Mouse (Mus musculus) embryonic facial prominence, embryonic 13.5 days (tissue): ENCODE results near the gene Gtf3c5. TPM values are rescaled to one million over a fixed set of nuclear protein-coding genes. Genes with fewer than 3 reads are reported as not detected.
A peak's percentile ranks its signal among the peaks of the same experiment; 100 is the strongest.

Experiments
- ATAC-seq: fragments of 200-750 bp; cut with Nextera tagmentation; 2 replicates; pipeline ENCODE4 v1.8.0; 2017; ENCODE audit warnings: low read depth; ENCODE audit not compliant: insufficient number of reproducible peaks, insufficient read depth, low FRiP score, low TSS enrichment
- H3K27ac ChIP-seq: fragments of 300-500 bp; sonication (generic); 2 replicates; pipeline ENCODE4 v1.5.1; 2015; ENCODE audit warnings: moderate library complexity, mild to moderate bottlenecking, inconsistent platforms
- H3K27me3 ChIP-seq: fragments of 300-500 bp; sonication (generic); 2 replicates; pipeline ENCODE4 v1.6.1; 2015; ENCODE audit warnings: mild to moderate bottlenecking, inconsistent platforms
- H3K36me3 ChIP-seq: fragments of 300-500 bp; sonication (generic); 2 replicates; pipeline ENCODE4 v1.6.1; 2015; ENCODE audit warnings: mild to moderate bottlenecking, inconsistent platforms
- H3K4me1 ChIP-seq: fragments of 300-500 bp; sonication (generic); 2 replicates; pipeline ENCODE4 v1.6.1; 2015; ENCODE audit warnings: inconsistent platforms
- H3K4me2 ChIP-seq: fragments of 300-500 bp; sonication (generic); 2 replicates; pipeline ENCODE4 v1.6.1; 2015; ENCODE audit warnings: moderate library complexity, mild to moderate bottlenecking, inconsistent platforms
- H3K4me3 ChIP-seq: fragments of 300-500 bp; sonication (generic); 2 replicates; pipeline ENCODE4 v1.5.1; 2015; ENCODE audit warnings: mild to moderate bottlenecking, inconsistent platforms
- H3K9ac ChIP-seq: fragments of 300-500 bp; sonication (generic); 2 replicates; pipeline ENCODE4 v1.6.1; 2015; ENCODE audit warnings: mild to moderate bottlenecking, inconsistent platforms
- H3K9me3 ChIP-seq: fragments of 300-500 bp; sonication (generic); 2 replicates; pipeline ENCODE4 v1.6.1; 2016; ENCODE audit warnings: inconsistent platforms
- WGBS: fragments of 180-500 bp; shearing (Covaris S2); methylation state at CpG from one replicate; pipeline ENCODE4 v1.1.7; 2015; ENCODE audit warnings: mixed read lengths; 5-methylcytosine and 5-hydroxymethylcytosine counted together
- polyA plus RNA-seq: library from polyadenylated mRNA; unstranded; fragments of >200 nt; fragmentation: Nextera tagmentation; extraction: Ambion mirVana; gene quantifications from 2 replicates; pipeline ENCODE4 v1.2.1, GENCODE M21; 2015

The Gtf3c5 gene
- polyA plus RNA-seq, 1 experiment from 2014 or later, result 51.6 TPM

DNA sequence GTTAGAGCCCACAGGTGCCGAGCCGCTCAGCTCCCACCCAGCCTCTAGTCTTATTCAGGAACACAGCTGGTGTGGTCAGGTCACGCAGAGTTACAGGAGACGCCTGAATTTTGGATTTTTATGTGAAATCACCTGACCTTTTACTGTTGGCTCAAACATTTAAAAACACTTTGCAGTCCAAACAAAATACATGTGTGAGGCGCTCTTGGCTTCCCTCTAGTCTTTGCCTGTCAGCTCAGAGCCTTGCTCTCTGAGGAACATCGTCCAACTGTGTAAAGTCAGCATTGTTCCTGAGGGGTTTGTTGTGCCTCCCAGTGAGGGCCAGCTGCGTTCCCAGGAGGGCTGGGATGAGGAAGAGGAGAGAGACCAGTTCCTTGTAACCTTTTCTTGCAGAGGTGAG is 53.2 kb downstream of the Gtf3c5 start:
- Histone ChIP-seq H3K36me3 (no peaks in the 10 kb centered on the region), H3K4me3 (no peak overlapping the region), H3K9ac (peak overlapping the region; percentile 57; the same call in 1 of the 2 replicates), H3K27me3 (no peaks in the 10 kb centered on the region), H3K4me1 (peaks cover 92% of the 10 kb centered on the region), H3K9me3 (no peaks in the 10 kb centered on the region), H3K27ac (peak overlapping the region; percentile 13; the same call in 1 of the 2 replicates), H3K4me2 (no peak overlapping the region)
- ATAC-seq, result no peak
- WGBS, result 66% methylated on average over 7 of the region's 7 CpGs

DNA sequence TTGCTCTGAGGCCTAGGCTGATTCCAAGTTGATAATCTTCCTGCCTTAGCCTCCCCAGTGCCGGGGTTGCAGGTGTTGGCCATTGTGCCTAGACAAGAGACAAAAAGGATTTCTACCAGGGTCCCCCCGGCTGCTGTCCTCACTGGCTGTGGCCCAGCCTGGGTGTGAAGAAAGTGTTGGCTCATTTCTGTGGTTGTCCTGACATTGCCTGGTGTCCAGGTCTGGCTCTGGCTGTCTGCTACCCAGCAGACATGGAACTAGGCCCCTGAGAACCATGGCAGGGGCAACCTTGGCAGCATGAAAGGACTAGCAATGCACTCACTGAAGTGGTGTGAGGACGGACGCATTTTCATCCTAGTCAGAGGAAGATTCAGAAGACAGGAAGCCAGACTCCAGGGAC is 53.7 kb downstream of the Gtf3c5 start:
- no peak for ATAC-seq
- H3K9me3 ChIP-seq, result no peaks in the 10 kb centered on the region
- 73% methylated on average over 4 of the region's 4 CpGs for WGBS
- no peaks in the 10 kb centered on the region for H3K27me3 ChIP-seq
- H3K9ac ChIP-seq, result 0 out of 2 replicates have a peak overlapping the region, but pooled peaks have one; percentile 28
- H3K4me3 ChIP-seq, result no peak overlapping the region
- H3K27ac ChIP-seq, result peak overlapping the region; percentile 13; the same call in 1 of the 2 replicates
- H3K36me3 ChIP-seq, result no peaks in the 10 kb centered on the region
- H3K4me2 ChIP-seq, result no peak overlapping the region
- H3K4me1 ChIP-seq, result peaks cover 92% of the 10 kb centered on the region

DNA sequence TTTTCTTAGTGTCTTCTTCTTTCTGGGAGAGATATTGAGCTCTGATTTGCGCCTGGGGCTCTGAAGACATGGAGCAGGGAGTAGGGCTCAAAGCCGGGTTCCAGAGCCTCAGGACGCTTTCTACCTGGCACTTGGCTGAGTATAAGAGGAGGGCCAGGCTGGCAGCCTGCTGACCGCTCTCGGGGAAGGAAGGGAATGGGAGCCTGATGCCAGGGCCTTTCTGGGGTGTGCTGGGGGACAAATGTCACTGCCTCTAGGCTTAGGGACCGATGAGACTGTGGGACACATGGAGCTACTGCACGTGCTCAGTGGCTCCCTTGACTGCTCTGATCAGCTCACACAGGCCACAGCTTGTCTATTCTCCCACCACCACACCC is 55.2 kb downstream of the Gtf3c5 start:
- H3K4me2 ChIP-seq, result no peak overlapping the region
- H3K4me3 ChIP-seq, result no peak overlapping the region
- H3K36me3 ChIP-seq, result no peaks in the 10 kb centered on the region
- H3K9ac ChIP-seq, result no peak overlapping the region
- H3K27me3 ChIP-seq, result no peaks in the 10 kb centered on the region
- no peak for ATAC-seq
- peaks cover 93% of the 10 kb centered on the region for H3K4me1 ChIP-seq
- no peaks in the 10 kb centered on the region for H3K9me3 ChIP-seq
- WGBS, result 79% methylated on average over 7 of the region's 7 CpGs
- H3K27ac ChIP-seq, result peak overlapping the region; percentile 9; the same call in 1 of the 2 replicates

DNA sequence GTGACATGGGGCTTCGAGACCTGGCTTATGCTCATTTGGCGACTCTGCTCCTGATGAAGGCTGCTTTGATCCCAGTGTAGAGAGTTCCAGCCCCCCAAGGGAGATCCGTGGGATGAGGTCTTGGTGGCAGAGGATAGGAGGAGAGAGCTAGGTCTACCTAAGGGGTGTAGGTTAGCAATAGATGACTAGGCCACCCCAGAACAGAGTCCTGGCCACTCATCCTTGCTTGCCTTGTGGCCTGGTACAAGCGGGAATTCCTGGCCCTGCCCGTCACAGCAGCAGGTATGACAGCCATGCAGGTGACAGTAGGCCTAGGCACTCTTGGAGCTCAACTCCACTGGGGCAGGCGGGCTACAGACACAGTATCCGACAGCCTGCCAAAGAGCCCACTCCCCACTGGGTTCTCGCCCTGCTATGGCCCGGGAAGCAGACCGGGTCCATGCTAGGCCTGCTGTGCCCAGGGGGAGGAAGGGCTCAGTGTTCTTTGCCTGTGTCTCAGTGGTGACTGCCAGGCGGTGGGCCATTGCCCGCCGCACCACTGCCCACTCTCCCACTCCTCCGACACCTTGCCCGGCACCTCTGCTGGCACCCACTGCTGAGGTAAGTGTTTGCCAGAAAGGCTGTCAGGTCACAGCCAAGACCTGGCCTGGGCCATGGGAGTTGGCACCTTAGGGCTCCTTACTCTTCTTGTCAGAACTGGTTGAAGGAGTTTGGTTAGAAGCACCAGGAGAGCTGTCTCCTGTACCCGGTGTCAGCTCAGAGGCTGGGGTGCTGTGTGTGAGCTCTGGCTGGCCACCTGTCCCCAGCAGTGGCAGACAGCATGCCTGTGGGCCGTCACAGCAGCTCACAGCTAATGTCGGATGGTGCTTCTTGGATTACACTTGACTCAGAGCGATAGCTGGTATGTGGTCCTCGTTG is 55.9 kb downstream of the Gtf3c5 start:
- peaks cover 93% of the 10 kb centered on the region for H3K4me1 ChIP-seq

DNA sequence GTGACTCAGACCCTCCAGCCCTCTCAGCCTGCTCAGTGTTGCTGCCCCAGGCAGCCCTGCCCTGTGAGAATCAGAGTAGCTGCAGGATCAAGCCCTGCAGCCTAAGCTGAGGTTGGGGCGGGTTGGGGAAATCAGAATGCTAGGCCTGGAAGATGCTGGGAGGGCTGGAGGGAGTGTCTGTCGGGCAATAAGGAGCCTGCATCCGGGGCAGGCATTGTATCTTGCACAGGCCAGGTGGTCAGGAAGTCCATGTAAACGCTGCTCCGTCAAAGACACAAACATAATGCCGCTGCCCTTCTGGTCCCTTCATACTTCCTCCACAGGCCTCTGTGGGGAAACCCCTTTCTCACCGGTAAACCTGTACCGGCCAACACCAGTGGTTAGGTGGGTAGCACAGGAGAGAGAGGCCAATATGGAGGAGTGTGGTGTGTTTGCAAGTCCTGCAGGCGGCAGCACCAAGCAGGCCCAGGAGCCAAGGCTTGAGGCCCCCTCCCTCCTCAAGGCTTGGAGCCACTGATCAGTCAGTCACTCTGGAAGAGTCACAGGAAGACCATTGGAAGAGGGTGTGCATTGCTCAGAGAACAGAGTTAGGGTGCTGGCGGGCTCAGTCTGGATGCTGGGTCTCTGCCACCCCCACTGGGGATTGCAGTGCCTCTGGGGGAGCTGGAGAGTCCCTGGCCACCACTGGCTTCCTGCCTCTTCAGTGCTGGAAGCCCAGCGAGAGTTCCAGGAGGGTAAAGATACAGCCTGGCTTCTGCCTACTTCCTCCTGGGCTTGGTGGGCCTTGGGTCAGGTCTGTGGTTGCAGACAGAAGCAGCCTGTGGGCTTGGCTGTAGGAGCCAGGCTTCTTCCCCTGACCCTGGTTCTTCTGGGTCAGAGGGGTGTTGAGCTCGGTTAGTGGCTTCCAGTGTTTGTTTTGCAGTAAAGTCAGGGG is 57.3 kb downstream of the Gtf3c5 start:
- Histone ChIP-seq H3K4me1 (peaks cover 89% of the 10 kb centered on the region), H3K4me2 (no peak overlapping the region), H3K4me3 (no peak overlapping the region)

More for the DNA sequence above, 55.9 kb downstream of the Gtf3c5 start:
- ATAC-seq, result no peak
- Histone ChIP-seq H3K9me3 (no peaks in the 10 kb centered on the region), H3K4me3 (no peak overlapping the region), H3K27ac (peak overlapping the region; percentile 9; the same call in 1 of the 2 replicates), H3K36me3 (0 out of 2 replicates have a peak, but pooled peaks cover under 1% of the 10 kb centered on the region), H3K27me3 (no peaks in the 10 kb centered on the region), H3K9ac (peak overlapping the region; percentile 27; the same call in 1 of the 2 replicates), H3K4me2 (no peak overlapping the region)
- 81% methylated on average over 20 of the region's 20 CpGs for WGBS

DNA sequence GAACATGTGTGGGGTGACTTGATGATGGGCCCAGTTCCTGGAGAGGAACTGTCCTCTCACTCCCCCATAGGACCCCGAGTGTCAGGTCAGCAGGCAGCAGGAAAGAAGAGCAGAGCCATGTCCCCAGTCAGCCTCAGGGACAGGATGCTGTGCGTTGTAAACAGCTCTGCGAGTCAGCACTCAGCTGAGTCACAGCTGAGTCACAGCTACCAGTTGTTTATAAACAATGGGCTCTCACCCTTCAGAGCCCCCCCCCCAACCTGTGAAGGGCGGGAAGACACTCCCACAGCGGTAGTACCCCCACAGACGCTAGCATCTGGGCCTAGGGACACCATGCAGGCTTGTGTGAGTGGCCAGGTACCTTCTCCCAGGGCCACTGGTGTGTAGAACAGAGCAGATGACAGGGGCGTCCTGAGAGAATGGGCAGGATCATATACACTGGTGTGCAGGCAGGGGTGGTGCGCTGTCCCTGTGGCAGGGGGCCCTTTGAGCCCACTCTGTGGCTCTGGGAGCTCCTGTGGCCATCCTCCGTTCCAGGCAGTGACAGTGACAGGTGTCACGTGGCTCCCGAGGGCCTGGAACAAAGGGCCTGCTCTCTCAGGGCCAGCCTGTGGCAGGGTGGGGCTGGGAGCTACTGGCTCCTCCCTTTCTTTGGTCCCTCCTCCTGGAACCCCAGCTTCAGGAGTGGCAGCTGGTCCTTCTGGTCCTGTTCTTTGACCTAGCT is 58.2 kb downstream of the Gtf3c5 start:
- peak overlapping the region; percentile 47 for H3K9ac ChIP-seq
- peaks cover 81% of the 10 kb centered on the region for H3K4me1 ChIP-seq
- WGBS, result 22% methylated on average over 11 of the region's 11 CpGs
- H3K9me3 ChIP-seq, result no peaks in the 10 kb centered on the region
- H3K36me3 ChIP-seq, result peaks cover 6% of the 10 kb centered on the region; the same call in 1 of the 2 replicates
- ATAC-seq, result peak; percentile 44; the same call in 1 of the 2 replicates
- H3K27ac ChIP-seq, result peak overlapping the region; percentile 74
- no peaks in the 10 kb centered on the region for H3K27me3 ChIP-seq
- 0 out of 2 replicates have a peak overlapping the region, but pooled peaks have one; percentile 3 for H3K4me2 ChIP-seq
- H3K4me3 ChIP-seq, result no peak overlapping the region

More for the DNA sequence above, 57.3 kb downstream of the Gtf3c5 start:
- WGBS, result 42% methylated on average over 12 of the region's 12 CpGs
- H3K27me3 ChIP-seq, result no peaks in the 10 kb centered on the region
- H3K9ac ChIP-seq, result peak overlapping the region; percentile 47
- ATAC-seq, result 0 out of 2 replicates have a peak, but pooled peaks have one; percentile 2
- no peaks in the 10 kb centered on the region for H3K9me3 ChIP-seq
- H3K36me3 ChIP-seq, result peaks cover 6% of the 10 kb centered on the region; the same call in 1 of the 2 replicates
- peak overlapping the region; percentile 74 for H3K27ac ChIP-seq

DNA sequence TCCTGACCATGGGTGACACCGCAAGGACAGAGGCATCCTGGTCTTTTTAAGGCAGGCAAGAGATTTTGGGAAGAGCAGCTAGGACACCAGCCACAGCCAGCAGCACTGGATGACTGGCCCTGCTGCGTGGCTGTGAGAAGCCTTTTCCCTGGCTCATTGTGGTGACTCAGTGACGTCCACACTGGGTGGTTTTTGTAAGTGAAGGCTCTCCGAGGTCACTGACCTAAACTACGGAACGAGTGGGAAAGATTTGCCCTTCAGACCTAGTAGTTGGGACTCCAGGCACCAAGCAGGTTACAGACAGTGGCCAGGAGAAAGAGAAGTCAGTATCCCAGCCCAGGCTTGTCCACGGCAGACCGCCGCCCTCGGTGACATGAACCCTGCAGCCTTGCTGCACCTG is 59.1 kb downstream of the Gtf3c5 start:
- H3K4me1 ChIP-seq, result peaks cover 76% of the 10 kb centered on the region
- H3K9ac ChIP-seq, result no peak overlapping the region
- peaks cover 6% of the 10 kb centered on the region; the same call in 1 of the 2 replicates for H3K36me3 ChIP-seq
- WGBS, result 77% methylated on average over 10 of the region's 10 CpGs
- H3K9me3 ChIP-seq, result no peaks in the 10 kb centered on the region
- H3K27ac ChIP-seq, result no peak overlapping the region
- H3K4me2 ChIP-seq, result no peak overlapping the region
- no peak for ATAC-seq
- no peaks in the 10 kb centered on the region for H3K27me3 ChIP-seq
- no peak overlapping the region for H3K4me3 ChIP-seq

DNA sequence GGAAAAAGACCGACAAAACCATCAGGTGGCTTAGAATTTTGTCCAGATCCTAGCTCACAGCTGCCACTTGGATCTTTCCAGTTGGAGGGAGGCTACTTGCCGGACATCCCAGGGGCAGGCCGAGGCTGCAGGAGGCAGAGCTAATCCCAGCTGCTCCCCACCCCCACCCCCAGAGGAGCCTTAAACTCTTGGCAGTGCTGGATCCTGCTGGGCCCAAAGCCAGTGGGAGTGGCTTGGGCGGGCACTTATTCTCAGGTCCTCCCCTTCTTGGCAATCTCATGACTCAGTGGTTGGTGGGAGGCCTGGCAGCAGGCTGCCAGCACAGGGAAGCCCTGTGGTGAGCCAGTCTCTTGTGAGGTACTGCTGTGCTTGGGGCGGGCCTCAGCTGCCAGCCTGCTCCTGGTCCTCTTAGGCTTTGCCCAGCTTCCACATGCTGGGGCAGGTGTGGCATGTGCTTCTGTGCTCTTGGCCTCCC is 59.9 kb downstream of the Gtf3c5 start:
- Histone ChIP-seq H3K27me3 (no peaks in the 10 kb centered on the region), H3K4me3 (no peak overlapping the region), H3K27ac (peak overlapping the region; percentile 69), H3K9me3 (no peaks in the 10 kb centered on the region), H3K36me3 (peaks cover 6% of the 10 kb centered on the region; the same call in 1 of the 2 replicates), H3K9ac (no peak overlapping the region), H3K4me2 (no peak overlapping the region), H3K4me1 (peaks cover 71% of the 10 kb centered on the region)
- WGBS, result 17% methylated on average over 5 of the region's 5 CpGs
- peak; percentile 82 for ATAC-seq

DNA sequence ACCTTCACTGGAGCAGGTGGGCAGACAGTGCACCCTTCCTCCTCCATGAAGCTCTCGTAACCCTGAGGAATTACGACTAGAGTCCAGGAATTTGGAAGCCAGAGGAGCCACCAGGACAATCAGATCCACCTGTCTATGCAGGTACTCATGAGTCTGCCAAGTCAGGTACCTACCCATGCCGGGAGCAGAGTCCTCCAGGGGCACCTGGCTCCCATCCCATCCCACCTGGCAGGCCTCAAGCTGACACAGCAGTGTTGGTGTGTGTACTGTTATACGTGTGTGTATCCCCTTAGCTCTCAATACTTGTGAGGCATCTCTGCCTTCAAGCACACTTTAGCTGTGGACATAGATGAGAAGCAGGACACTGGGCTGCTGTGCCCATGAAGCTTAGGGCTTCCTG is 61.4 kb downstream of the Gtf3c5 start:
- Histone ChIP-seq H3K9me3 (no peaks in the 10 kb centered on the region), H3K9ac (no peak overlapping the region), H3K4me2 (no peak overlapping the region), H3K36me3 (peaks cover 12% of the 10 kb centered on the region; the same call in 1 of the 2 replicates), H3K27ac (no peak overlapping the region), H3K4me3 (no peak overlapping the region), H3K4me1 (peaks cover 72% of the 10 kb centered on the region), H3K27me3 (no peaks in the 10 kb centered on the region)
- ATAC-seq, result no peak
- WGBS, result 77% methylated on average over 4 of the region's 4 CpGs

DNA sequence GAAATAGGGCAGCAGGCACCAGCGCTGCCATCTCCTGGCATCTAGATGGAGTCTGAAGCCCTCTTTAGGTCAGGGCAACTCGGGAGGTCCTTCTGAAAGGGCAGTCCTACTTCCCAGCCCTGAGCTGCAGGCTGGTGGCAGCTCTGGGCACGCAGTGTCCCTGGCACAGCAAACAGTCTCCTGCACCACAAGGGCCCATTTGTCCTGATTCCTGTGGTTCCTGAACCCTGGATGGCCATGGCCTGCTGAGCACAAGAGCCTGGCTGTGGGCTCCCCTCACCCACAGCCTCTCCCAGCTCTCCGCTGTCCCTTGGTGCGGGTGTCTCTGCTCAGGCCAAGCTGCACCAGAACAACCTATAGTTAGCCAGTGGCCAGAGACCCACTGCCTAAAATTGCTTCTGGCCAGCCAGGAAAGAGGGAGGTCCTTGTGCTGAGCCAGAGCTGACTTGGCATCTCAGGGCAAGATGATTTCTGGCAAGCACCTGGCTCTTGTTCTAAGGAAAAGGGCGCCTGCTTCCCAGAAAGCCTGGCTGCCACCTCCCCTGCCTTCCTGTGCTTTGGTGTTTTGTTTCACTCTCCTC is 61.9 kb downstream of the Gtf3c5 start:
- Histone ChIP-seq H3K9me3 (no peaks in the 10 kb centered on the region), H3K4me2 (no peak overlapping the region), H3K4me1 (peaks cover 70% of the 10 kb centered on the region), H3K4me3 (no peak overlapping the region), H3K9ac (0 out of 2 replicates have a peak overlapping the region, but pooled peaks have one; percentile 44), H3K27me3 (no peaks in the 10 kb centered on the region), H3K27ac (no peak overlapping the region), H3K36me3 (peaks cover 13% of the 10 kb centered on the region; the same call in 1 of the 2 replicates)
- no peak for ATAC-seq
- WGBS, result 87% methylated on average over 6 of the region's 6 CpGs
